Mouse (Mus musculus) lung, embryonic 14.5 days (tissue): ENCODE data around the gene Rasgef1c. TPM values are rescaled to one million over a fixed set of nuclear protein-coding genes. Genes with fewer than 3 reads are reported as not detected.

ENCODE experiments used
- ATAC-seq: fragments of 200-750 bp; cut with Nextera tagmentation; 2 replicates; pipeline ENCODE4 v1.8.0; 2017; ENCODE audit warnings: mild to moderate bottlenecking, moderate TSS enrichment, moderate library complexity; ENCODE audit not compliant: insufficient read depth
- DNase-seq: peaks from one replicate; pipeline ENCODE4 v3.0.0-alpha.2; 2015
- H3K27ac ChIP-seq: fragments of 300-500 bp; sonication (generic); 2 replicates; pipeline ENCODE4 v1.5.1; 2014; ENCODE audit warnings: low read depth, mild to moderate bottlenecking, moderate library complexity
- H3K27me3 ChIP-seq: fragments of 300-500 bp; sonication (generic); 2 replicates; pipeline ENCODE4 v1.6.1; 2014; ENCODE audit warnings: low read length, control low read depth; ENCODE audit not compliant: insufficient read depth
- H3K36me3 ChIP-seq: fragments of 300-500 bp; sonication (generic); 2 replicates; pipeline ENCODE4 v1.6.1; 2014; ENCODE audit warnings: control low read depth; ENCODE audit not compliant: insufficient read depth
- H3K4me1 ChIP-seq: fragments of 300-500 bp; sonication (generic); 2 replicates; pipeline ENCODE4 v1.6.1; 2014; ENCODE audit warnings: antibody characterized with exemption, control low read depth; ENCODE audit not compliant: insufficient read depth
- H3K4me2 ChIP-seq: fragments of 300-500 bp; sonication (generic); 2 replicates; pipeline ENCODE4 v1.6.1; 2014; ENCODE audit warnings: mild to moderate bottlenecking
- H3K4me3 ChIP-seq: fragments of 300-500 bp; sonication (generic); 2 replicates; pipeline ENCODE4 v1.5.1; 2014; ENCODE audit warnings: low read depth, low read length
- H3K9ac ChIP-seq: fragments of 300-500 bp; sonication (generic); 2 replicates; pipeline ENCODE4 v1.6.1; 2014
- H3K9me3 ChIP-seq: fragments of 300-500 bp; sonication (generic); 2 replicates; pipeline ENCODE4 v1.6.1; 2016; ENCODE audit warnings: low read depth, low read length, control low read depth
- CTCF ChIP-seq: IDR thresholded peaks from 2 replicates; pipeline ENCODE4 v1.5.1; 2016; ENCODE audit warnings: antibody characterized with exemption, low read depth
- WGBS: fragments of 180-500 bp; shearing (Covaris S2); extraction: QIAGEN DNeasy Blood & Tissue Kit; methylation state at CpG from one replicate; pipeline ENCODE4 v1.1.7; 2014; 5-methylcytosine and 5-hydroxymethylcytosine counted together
- microRNA-seq: library from miRNA; unstranded; fragments of <30 nt; microRNA quantifications from one replicate; pipeline ENCODE4, GENCODE M21; 2016; ENCODE audit warnings: borderline number of aligned reads
- polyA plus RNA-seq: library from polyadenylated mRNA; unstranded; fragments of >200 nt; fragmentation: Nextera tagmentation; extraction: Ambion mirVana; gene quantifications from 2 replicates; pipeline ENCODE4 v1.2.1, GENCODE M21; 2014

The Rasgef1c gene
- polyA plus RNA-seq, 1 experiment from 2014 or later = 0.09 TPM

DNA sequence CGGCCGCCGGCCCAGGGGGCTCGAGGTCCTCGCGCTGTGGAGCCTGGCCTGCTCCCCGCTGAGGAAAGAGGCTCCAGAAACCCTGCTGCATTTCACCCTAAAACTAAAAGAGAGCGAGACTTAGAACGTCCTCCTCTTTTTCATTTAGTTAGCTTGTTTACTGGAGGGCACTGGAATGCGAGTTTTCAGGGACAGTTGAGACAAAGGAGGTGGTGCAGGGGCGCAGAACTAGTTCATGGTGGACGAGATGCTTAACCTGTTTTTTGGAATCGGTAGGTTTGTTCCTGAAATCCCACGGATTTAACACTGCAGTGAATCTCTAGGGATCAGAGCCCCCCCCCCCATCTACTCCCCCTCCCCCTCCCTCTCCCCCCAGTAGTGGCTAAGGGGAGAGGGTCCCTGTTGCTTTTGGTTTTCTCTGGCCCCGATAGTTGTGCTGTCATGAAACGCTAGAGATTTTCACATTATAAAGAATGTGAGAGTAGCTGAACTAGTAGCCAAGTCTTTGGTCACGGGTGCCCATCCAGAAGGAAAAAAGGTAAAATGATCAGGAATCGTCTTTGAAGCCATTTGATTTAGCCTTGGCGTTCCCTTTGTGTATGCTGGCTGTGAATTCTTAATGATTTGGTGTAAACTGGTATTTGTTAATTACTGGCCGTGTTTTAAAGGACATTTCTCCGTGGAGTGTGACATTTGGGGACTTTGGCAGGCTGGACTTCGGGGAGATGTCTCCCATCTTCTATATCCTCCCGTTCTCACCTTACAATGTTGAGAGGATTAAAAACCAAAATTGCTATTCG lies 124.3 kb downstream of the Rasgef1c start:
- peak; percentile 25; the same call in 1 of the 2 replicates for ATAC-seq
- H3K4me1 ChIP-seq = peaks cover 10% of the 10 kb centered on the region; the same call in 1 of the 2 replicates
- H3K4me2 ChIP-seq = peak overlapping the region; percentile 85
- H3K36me3 ChIP-seq = no peaks in the 10 kb centered on the region
- peak; percentile 47 for DNase-seq
- H3K9ac ChIP-seq = peak overlapping the region; percentile 94
- WGBS = 6% methylated on average over 21 of the region's 24 CpGs
- TF ChIP-seq CTCF = no peak
- H3K27me3 ChIP-seq = no peaks in the 10 kb centered on the region
- peak overlapping the region; percentile 86 for H3K27ac ChIP-seq
- no peaks in the 10 kb centered on the region for H3K9me3 ChIP-seq
- peak overlapping the region; percentile 89 for H3K4me3 ChIP-seq

DNA sequence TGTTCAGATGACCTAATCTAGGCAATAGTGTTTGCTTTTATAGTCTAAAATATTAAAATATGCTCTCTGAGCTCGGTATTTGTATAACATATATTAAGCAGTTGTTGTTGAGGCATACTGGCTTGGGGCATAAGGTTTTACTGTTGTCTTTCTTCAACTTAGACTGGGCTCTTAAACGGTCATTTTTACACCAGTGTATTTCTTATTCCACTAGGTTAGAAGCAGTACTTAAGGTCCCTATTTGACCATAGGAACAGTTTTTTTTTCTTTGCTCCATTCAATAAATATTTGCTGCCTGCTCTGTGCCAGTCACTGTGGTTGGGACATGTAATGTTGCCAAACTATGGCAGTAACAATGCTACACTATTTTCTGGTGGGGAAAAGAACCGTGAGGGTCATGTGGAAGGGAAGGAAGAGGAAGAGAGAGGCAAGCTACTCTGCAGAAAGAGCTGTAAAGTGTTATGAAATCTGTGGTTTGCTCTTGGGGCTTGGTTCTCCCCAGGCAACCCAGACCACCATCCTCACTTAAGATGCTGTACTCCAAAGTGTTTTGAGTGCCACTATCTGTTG lies 125.0 kb downstream of the Rasgef1c start:
- Histone ChIP-seq H3K4me1 (peaks cover 10% of the 10 kb centered on the region; the same call in 1 of the 2 replicates), H3K4me2 (peak overlapping the region; percentile 85), H3K9ac (peak overlapping the region; percentile 94), H3K27me3 (no peaks in the 10 kb centered on the region), H3K4me3 (peak overlapping the region; percentile 89), H3K36me3 (no peaks in the 10 kb centered on the region), H3K9me3 (no peaks in the 10 kb centered on the region), H3K27ac (no peak overlapping the region)
- no peak for TF ChIP-seq CTCF
- 18% methylated on average over 3 of the region's 3 CpGs for whole genome bisulfite sequencing
- no peak for ATAC-seq
- DNase-seq = peak; percentile 11

DNA sequence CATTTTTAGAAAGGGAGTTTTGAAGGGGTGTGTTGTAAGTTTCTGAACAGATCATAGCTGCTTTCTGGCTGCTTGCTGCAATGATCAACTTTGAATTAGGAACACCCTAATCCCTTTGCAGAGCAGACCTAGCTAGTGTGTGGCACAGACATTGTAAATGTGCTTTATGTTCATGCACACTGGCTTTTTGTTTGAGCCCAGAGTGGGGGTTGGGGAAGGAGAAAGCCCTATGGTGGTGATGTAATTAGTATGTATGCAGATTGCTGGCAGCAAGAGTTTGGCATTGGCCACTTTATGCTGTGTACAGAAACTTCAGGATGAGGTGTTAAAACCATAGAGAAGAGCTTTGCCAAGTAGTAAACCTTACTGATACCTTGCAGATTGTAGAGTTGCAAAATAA lies 126.8 kb downstream of the Rasgef1c start:
- H3K9ac ChIP-seq = no peak overlapping the region
- H3K4me3 ChIP-seq = no peak overlapping the region
- H3K9me3 ChIP-seq = no peaks in the 10 kb centered on the region
- no peak overlapping the region for H3K4me2 ChIP-seq
- no peak overlapping the region for H3K27ac ChIP-seq
- H3K4me1 ChIP-seq = peaks cover 10% of the 10 kb centered on the region; the same call in 1 of the 2 replicates
- ATAC-seq (no peak), DNase-seq (no peak)
- no peaks in the 10 kb centered on the region for H3K36me3 ChIP-seq
- H3K27me3 ChIP-seq = no peaks in the 10 kb centered on the region
- no peak for TF ChIP-seq CTCF

Small RNA genes lying within 50 kb of the gene (microRNA-seq; reads per million reads assigned to microRNA genes)
- not detected for gene Gm23492

Other genes starting within 250 kb of the Rasgef1c start
- not detected in 2 replicates for gene Scgb3a1, start 238.2 kb upstream of the Rasgef1c start, polyA plus RNA-seq
- 73.1 and 76.0 TPM in 2 replicates for gene Cnot6, start 189.1 kb upstream of the Rasgef1c start, polyA plus RNA-seq
- gene Gfpt2, start 107.7 kb upstream of the Rasgef1c start, polyA plus RNA-seq = 10.4 and 11.6 TPM in 2 replicates
- 38.4 and 40.0 TPM in 2 replicates for gene Mapk9, start 55.1 kb upstream of the Rasgef1c start, polyA plus RNA-seq
- gene Rnf130, start 123.5 kb downstream of the Rasgef1c start, polyA plus RNA-seq = 60.7 and 65.3 TPM in 2 replicates
- 45.3 and 46.2 TPM in 2 replicates for gene Tbc1d9b, start 229.6 kb downstream of the Rasgef1c start, polyA plus RNA-seq